Mouse (Mus musculus): ENCODE results near the gene Rpl19.
A peak's percentile ranks its signal among the peaks of the same experiment; 100 is the strongest.

The Rpl19 gene

GRCm38 (mm10) chr11:97998898-97999608 is 27.5 kb upstream of the Rpl19 start:
- no peak for DNase-seq (ENCODE audit: low spot score)

DNA sequence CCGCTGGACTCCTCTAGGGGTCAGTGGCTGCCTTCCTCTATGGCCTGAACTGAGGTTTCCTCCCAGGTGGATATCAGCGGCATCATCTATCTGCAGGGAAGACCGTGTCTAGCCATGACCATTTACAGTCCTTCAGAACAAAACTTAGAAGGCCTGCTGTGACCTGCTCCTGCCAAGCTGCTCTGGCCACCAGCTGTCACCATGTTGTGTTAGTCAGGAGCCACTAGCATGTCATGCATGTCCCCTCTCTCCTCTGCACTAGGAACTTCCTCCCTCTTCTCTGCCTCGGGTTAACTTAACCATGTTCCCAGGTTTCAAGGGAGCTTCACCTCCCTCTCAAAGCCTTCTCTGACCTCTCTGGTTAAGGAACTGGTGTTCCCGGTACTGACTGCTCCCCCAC is 26.8 kb upstream of the Rpl19 start:
- DNase-seq (ENCODE audit: low spot score), result no peak

DNA sequence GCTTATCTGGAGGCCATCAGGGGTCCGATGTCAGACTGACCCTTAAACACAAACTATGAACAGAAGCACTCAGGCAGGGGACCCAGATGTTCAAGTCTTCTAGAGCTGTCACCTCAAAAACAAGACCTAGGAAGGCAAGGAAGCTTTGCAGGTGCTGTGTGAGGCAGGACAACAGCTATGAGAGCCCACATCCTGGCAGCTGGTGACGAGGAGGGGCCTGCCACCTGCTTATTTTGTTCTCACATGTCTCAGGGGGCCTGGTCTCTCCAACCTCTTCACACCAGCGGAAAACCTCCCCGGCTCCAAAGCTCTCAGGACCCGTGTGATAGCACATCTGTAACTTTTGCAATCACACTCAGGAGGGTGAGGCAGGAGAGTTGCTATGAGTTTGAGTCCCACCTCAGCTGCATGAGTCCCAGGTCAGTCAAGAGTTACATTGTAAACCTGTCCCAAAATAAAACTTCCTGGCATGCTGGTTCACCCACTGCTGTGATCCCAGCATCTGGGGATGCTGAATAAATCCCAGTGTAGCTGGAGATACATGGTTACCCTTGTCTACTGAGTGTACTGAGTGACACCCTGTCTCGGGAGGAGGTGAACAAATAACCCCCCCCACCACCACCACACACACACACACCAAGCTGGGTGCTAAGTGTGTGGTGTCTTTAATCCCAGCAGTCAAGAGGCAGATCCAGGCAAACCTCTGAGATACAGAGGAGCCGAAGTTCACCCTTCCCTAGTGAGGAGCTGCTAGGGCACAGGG is 26.0 kb upstream of the Rpl19 start:
- no peak for DNase-seq (ENCODE audit: low spot score)

DNA sequence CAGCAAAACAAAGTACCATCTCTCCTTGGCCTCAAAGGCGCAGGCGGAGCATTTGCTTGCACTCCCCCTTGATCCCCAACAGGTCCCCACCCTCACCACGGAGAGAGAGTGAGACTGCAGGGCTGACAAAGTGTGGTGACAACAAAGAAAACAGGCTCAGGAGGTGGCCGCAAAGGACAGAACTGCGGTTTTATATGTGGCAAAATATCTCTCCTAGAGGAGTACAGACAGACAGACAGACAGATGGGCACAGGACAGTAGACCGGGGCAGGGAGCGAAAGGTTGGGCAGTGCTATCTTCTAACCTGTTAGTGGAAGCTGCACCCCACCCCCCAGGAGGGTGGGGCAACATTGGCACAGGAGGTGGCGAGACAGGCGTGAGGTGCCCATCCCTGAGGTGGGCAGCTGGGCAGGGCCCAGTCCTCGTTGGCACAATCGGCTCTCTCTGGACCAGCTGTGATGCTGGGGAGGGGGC is 25.1 kb upstream of the Rpl19 start:
- DNase-seq (ENCODE audit: low spot score), result peak; percentile 45

GRCm38 (mm10) chr11:98001986-98002385 is 24.5 kb upstream of the Rpl19 start:
- no peak for DNase-seq (ENCODE audit: low spot score)

DNA sequence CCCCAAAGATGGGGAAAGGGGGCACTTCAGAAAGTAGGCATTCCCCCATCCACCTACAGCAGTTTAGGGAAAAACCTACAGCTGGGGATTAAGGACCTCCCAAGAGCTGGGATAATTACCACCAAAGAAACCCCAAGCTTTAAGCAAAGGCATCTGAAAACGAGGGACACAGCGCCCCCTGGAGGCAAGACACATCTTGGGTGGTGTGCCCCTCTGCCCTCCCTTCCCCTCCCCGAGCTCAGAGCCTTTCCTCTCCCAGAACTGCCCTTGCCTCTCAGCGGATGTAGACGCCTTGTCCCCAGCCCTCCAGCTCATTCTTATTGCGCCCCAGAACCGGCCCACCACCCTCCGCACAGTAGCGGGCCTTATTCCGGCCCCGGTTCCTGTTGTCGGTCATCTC is 23.9 kb upstream of the Rpl19 start:
- DNase-seq (ENCODE audit: low spot score), result peak; percentile 92

DNA sequence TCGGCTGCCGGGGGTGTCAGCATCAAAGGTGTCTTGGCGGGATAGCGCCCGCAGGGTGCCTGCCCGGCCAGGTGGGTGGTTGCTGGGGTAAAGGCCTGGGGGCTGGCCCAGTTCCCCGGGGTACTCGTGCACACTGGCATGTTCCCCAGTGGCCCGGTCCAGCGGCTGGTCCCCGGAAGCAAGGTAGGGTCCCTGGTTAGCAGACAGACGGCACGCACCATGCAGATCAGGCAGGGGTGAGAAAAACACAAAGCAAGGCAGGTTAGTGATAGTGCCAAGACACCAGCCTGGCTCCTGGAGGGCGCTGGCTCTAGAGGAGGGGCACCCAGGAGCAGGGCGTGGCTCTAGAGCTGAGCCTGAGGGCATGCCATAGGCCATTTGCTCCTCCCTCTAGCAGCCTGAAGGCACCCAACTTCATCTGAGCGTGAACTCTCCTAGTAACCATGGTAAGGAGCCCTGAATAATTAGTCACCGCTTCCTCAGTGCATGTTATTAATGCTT is 23.3 kb upstream of the Rpl19 start:
- DNase-seq (ENCODE audit: low spot score), result peak; percentile 50

DNA sequence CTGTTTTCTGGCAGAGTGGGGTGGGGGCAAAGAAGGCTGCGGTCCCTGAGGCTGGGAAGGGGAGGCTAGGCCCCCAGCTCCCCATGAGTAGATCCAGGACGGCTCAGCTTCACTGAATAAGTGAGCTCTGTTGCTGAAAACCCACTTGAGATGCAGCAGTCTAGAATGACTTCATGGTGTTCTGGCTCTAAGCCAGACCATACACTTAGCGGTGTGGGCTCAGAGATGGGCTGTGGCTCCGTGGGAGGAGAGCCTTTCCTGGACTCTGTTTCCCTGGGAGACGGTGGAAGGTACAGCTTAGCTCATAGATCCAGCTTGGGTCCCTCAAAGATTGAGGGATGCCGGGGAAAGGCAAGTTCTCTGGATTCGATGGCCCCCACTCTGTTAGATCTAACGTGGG is 22.3 kb upstream of the Rpl19 start:
- DNase-seq (ENCODE audit: low spot score), result no peak

- peak; percentile 67 for DNase-seq (ENCODE audit: low spot score)
These were observed 21.4 kb upstream of the Rpl19 start for GRCm38 (mm10) chr11:98005076-98005475.

GRCm38 (mm10) chr11:98005686-98006085 is 20.8 kb upstream of the Rpl19 start:
- DNase-seq (ENCODE audit: low spot score), result peak; percentile 44

GRCm38 (mm10) chr11:98008087-98008486 is 18.4 kb upstream of the Rpl19 start:
- DNase-seq (ENCODE audit: low spot score), result no peak

DNA sequence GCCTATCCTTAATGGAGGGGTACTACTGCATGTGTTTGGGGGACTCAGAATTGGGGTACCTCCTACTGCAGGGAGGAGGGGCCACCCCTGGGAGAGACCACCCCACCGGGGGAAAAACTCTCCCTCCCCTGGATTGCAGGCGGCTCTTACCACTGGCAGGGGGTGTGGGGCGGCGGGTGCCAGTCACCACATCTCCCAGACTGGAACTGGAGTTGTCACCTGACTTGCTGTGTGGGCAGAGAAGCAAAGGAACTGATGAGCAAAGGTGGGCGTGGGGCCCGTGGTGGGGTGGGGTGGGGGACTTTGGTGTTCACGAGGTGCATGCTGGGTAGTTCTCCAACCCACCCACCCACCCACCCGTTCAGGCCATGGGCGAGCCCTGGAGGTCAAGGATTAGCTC is 14.8 kb upstream of the Rpl19 start:
- DNase-seq (ENCODE audit: low spot score), result no peak

- no peak for DNase-seq (ENCODE audit: low spot score)
These were observed 13.7 kb upstream of the Rpl19 start for GRCm38 (mm10) chr11:98012831-98013230.

DNA sequence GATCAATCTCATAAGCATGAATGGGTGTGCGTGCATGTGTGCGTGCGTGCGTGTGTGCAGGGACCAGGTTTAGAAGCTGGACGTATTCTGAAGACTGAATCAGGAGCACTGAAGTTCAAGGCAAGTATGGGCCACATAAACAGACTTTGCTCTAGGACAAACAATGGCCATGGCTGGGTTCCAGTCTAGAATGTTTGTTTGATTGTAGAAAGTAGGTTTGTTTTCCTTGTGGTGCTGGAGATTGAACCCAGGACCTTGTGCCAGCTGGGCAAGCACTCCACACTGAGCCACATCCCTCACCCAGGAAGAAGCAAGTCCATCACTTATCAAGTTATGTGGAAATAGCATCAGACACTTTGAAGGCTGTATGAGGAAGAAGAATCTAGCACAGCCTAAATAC is 10.3 kb upstream of the Rpl19 start:
- DNase-seq (ENCODE audit: low spot score), result no peak

- DNase-seq (ENCODE audit: low spot score), result no peak
These were observed 9.7 kb upstream of the Rpl19 start for GRCm38 (mm10) chr11:98016824-98017223.

DNA sequence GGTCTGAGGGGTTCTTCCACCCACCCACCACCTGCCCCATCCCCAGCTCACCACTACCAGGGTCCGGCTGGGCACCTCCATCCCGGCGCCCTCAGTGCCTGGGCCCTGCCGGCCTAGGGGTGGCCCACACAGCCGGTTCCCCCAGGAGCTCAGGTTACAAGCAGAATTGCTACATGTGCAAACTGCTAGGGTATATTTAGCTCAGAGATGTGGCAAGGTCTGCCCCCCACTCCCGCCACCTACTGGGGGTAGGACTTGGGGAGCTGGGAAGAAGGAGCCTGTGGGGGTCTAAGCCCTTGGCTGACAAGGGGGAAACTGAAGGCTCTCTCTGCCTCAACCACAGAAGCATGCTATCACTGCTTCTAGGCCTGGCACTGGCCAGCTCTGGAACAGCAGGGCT is 8.3 kb upstream of the Rpl19 start:
- DNase-seq (ENCODE audit: low spot score), result no peak

GRCm38 (mm10) chr11:98018858-98019641 is 7.5 kb upstream of the Rpl19 start:
- DNase-seq (ENCODE audit: low spot score), result peak; percentile 59

DNA sequence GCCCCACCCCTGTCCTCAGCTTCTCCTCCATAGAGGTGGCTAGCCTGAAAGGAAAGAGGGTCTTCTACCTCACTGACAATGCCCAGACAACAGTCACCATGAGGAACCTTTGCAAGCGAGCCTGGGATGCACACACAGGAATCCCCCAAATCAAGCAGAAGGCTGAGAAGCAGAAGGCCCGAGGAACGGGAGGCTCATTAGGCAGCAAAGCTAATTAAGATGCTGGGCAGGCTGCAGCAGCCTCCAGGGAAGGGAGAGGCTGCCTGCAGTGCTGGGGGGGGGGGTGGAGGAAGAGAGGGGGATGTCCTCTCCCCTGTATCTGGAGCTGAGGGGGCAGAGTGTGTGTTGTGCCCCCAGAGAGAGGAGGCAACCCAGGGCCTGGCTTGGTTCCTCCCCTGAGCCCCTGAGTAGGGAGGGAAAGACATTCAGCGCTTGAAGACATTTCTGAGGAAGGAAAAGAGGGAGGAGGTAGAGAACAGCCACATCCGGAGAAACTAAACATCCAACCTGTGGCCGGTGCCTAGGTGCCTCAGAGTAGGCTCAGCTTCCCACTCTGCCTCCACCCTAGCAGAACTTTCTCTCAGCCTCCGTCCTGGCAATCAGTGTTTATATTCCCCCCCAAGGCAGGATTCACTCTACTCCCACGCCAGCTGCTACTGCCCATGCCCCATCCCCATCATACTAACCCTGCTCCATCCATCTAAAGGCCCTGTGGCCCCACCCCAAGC is 6.5 kb upstream of the Rpl19 start:
- no peak for DNase-seq (ENCODE audit: low spot score)

DNA sequence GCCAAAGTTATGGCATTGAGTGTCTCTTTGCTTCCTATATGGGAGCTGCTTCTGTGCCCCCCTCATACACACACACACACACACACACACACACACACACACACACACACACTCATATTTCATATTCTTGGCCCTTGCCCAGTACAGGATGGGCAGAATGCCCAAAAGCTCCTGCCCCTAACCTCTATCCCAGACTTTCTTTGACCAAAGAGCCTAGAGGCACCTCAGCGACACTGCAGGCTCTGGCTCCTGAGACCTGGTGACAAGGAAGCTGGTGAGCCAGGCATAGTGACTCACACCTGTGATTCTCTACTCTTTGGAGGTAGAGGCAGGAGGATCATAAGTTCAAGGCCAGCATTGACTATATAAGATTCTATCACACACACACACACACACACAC is 5.8 kb upstream of the Rpl19 start:
- DNase-seq (ENCODE audit: low spot score), result peak; percentile 60

- no peak for DNase-seq (ENCODE audit: low spot score)
These were observed 5.4 kb upstream of the Rpl19 start for GRCm38 (mm10) chr11:98021118-98021517.

DNA sequence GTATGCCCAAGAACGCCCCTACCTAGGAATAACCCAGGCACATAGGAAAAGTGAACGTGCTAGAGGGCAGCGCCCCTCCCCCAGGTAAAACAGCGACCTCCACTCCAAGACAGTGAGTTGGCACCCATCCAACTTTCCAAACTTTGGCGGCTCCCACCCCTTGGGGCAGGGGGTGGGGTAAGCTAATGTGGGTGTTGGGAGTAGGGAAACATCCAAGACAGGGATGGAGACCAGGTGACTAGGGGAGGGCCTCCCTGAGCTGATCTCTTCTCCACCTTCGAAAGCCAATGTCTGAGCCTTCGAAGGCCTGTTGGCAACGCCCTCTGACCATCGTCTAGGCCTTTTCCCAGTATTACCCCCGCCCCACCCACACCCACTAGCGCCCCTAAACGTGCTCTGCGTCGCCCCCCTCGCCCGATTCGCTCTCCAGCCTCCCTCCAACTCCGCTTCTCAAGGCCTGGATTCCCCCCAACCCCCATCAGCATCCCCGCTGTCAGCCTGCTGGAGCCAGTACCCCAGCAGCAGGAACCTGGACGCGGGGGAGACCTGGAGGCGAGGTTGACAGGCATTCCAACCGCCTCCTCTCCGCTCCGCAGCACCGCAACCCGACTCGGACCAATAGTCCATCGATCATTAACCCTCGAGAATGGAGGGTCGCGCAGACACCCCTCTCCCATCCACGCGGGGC is 4.8 kb upstream of the Rpl19 start:
- DNase-seq (ENCODE audit: low spot score), result peak; percentile 71

Measured in testis, postnatal 10 days (tissue).